Mouse (Mus musculus) ovary, adult 10 weeks (tissue): ENCODE measurements around the gene Gm28919. TPM values are rescaled to one million over a fixed set of nuclear protein-coding genes. Genes with fewer than 3 reads are reported as not detected.

Source experiments
- polyA plus RNA-seq: library from polyadenylated mRNA; stranded (reverse); fragments of 350-450 nt; fragmentation: Illumina TruSeq; extraction: RNeasy Lipid Tissue Mini Kit (QIAGEN cat#74804); gene quantifications from one replicate; pipeline ENCODE4 v1.2.3, GENCODE M21; 2014

The Gm28919 gene
- not detected for polyA plus RNA-seq

DNA sequence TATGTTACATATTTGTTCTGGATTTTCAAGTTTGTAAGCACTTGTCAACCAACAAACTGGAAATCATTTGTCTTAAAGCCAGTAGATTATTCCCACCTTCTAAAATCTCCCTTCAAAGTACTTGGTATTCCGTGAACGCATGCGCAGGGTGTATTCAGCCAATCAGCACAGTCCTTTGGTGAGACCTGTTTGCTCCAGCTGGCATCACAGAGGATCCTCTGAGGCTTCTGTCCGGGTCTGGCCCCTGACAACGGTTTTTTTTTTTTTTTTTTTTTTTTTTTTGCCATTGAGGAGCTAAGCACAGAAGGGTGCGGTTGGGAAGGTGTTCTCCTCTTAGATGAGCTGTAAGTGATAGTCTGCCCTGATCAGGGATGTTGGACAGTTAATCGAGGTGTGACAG lies at the start of gene Gm28919:
TSS of gene Gm28919 (plus strand) at position 301 of the 400 bp plus-strand sequence.

Other genes with a start within 250 kb of the Gm28919 start
- gene Gm21719, start 99.3 kb downstream of the Gm28919 start, polyA plus RNA-seq: not detected